Mouse (Mus musculus): Measurements from ENCODE around the gene Zxdb. TPM values are rescaled to one million over a fixed set of nuclear protein-coding genes. Genes with fewer than 3 reads are reported as not detected.
"Not testable (repeated sequence)": the region's sequence is repeated elsewhere in the genome, so short reads cannot be mapped to it uniquely, and the experiment has no call there.

Zxdb gene
- polyA plus RNA-seq (2015; fragmentation: Nextera tagmentation; extraction: Ambion mirVana), result 1.4 and 1.7 TPM in 2 replicates

DNA sequence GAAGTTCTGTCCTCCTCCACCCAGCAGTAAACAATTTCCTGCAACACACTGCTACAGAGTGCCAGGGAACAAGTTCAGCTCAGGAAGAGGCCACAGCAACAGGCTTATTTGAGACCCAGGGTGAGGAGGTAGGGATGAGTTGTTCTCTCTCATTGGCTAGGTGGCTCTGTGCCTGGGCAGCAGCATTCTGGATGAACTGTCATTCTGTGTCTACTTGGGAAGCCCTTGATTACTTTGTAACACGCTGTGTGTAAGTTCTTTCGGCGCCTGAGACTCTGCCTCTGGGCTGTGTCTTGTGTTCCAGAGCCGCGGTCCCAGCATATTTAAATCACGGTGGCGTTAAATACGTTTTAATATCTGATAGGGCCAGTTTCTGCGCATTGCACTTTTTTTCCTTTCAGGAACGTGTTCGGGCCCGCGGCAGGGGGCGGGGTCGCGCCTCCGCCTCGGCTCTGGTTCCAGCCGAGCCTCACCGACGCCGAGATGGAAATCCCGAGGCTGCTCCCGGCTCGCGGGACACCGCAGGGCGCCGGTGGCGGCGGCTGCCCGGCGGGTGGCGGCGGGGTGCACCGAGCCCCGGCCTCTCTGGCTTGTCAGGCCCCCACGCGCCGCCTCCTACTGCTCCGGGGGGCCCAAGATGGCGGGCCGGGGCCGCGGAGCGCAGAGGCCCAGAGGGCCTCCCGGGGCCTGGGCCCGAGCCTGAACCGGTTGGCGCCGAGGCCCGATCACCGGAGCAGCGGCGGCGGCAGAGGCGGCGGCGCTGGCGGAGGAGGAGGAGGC, at the start of gene Zxdb:
Gene Zxdb, plus strand, starts transcription at position 378 of the 780 bp plus-strand sequence.
- not testable (repeated sequence) for H3K9ac ChIP-seq (ENCODE audit: low read depth, low read length); H3K4me2 ChIP-seq (replicated peaks; ENCODE audit: low read depth); H3K27ac ChIP-seq (ENCODE audit: low read depth, low read length); H3K36me3 ChIP-seq (ENCODE audit: control insufficient read depth, insufficient read depth); H3K4me1 ChIP-seq (replicated peaks; ENCODE audit: control insufficient read depth, insufficient read depth, low read length); H3K9me3 ChIP-seq (ENCODE audit: control insufficient read depth); H3K4me3 ChIP-seq (ENCODE audit: low read depth, low read length); H3K27me3 ChIP-seq (replicated peaks; ENCODE audit: control insufficient read depth, insufficient read depth, low read length)
- peak; percentile 58 for ATAC-seq
- no CpG with 5 or more reads among the region's 60 CpGs for WGBS

GRCm38 (mm10) chrX:94674977-94675376, 49.4 kb upstream of the Zxdb start:
- ATAC-seq, result no peak
- H3K4me1 ChIP-seq (replicated peaks; ENCODE audit: control insufficient read depth, insufficient read depth, low read length), result no peaks in the 10 kb centered on the region
- H3K27ac ChIP-seq (ENCODE audit: low read depth, low read length), result no peak overlapping the region
- H3K36me3 ChIP-seq (ENCODE audit: control insufficient read depth, insufficient read depth), result no peaks in the 10 kb centered on the region
- H3K4me3 ChIP-seq (ENCODE audit: low read depth, low read length), result no peak overlapping the region
- no peaks in the 10 kb centered on the region for H3K27me3 ChIP-seq (replicated peaks; ENCODE audit: control insufficient read depth, insufficient read depth, low read length)
- WGBS, result 33% methylated on average over 4 of the region's 4 CpGs
- H3K9me3 ChIP-seq (ENCODE audit: control insufficient read depth), result no peaks in the 10 kb centered on the region
- peak; percentile 70 for TF ChIP-seq CTCF (IDR thresholded peaks at IDR 0.05; ENCODE audit: low read depth)
- H3K9ac ChIP-seq (ENCODE audit: low read depth, low read length), result no peak overlapping the region
- no peak overlapping the region for H3K4me2 ChIP-seq (replicated peaks; ENCODE audit: low read depth)

GRCm38 (mm10) chrX:94681581-94681980, 42.8 kb upstream of the Zxdb start:
- H3K9me3 ChIP-seq (ENCODE audit: control insufficient read depth); H3K4me2 ChIP-seq (replicated peaks; ENCODE audit: low read depth); H3K4me3 ChIP-seq (ENCODE audit: low read depth, low read length); H3K27ac ChIP-seq (ENCODE audit: low read depth, low read length); H3K27me3 ChIP-seq (replicated peaks; ENCODE audit: control insufficient read depth, insufficient read depth, low read length); H3K4me1 ChIP-seq (replicated peaks; ENCODE audit: control insufficient read depth, insufficient read depth, low read length); H3K9ac ChIP-seq (ENCODE audit: low read depth, low read length); H3K36me3 ChIP-seq (ENCODE audit: control insufficient read depth, insufficient read depth); ATAC-seq: not testable (repeated sequence)
- no CpG with 5 or more reads among the region's 2 CpGs for WGBS

GRCm38 (mm10) chrX:94689593-94689992, 34.8 kb upstream of the Zxdb start:
- peak; percentile 30; the same call in 1 of the 2 replicates for TF ChIP-seq CTCF (IDR thresholded peaks at IDR 0.05; ENCODE audit: low read depth)
- 82% methylated on average over 5 of the region's 5 CpGs for WGBS
- ATAC-seq, result peak; percentile 33; the same call in 1 of the 2 replicates
- H3K4me2 ChIP-seq (replicated peaks; ENCODE audit: low read depth); H3K36me3 ChIP-seq (ENCODE audit: control insufficient read depth, insufficient read depth); H3K9me3 ChIP-seq (ENCODE audit: control insufficient read depth); H3K4me1 ChIP-seq (replicated peaks; ENCODE audit: control insufficient read depth, insufficient read depth, low read length); H3K27ac ChIP-seq (ENCODE audit: low read depth, low read length); H3K27me3 ChIP-seq (replicated peaks; ENCODE audit: control insufficient read depth, insufficient read depth, low read length); H3K9ac ChIP-seq (ENCODE audit: low read depth, low read length); H3K4me3 ChIP-seq (ENCODE audit: low read depth, low read length): not testable (repeated sequence)

DNA sequence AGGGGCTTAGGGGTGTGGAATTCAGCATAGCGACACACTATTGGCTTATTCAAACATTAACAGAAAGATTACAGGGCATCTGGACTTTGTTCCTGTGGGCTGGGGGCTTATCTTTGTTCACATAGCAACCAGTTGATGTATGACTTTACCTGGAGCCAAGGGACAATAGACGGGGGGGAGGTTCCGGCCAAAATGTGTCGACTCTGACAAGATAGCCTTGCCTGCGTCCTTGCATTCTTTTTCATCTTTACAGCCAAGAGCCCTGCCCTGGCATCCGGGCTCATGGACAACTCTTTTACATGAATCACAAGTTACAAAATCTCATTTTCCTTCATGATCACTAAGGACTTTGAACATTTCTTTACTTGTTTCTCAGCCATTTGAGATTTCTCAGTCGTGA, 17.7 kb upstream of the Zxdb start:
- not testable (repeated sequence) for H3K27ac ChIP-seq (ENCODE audit: low read depth, low read length); H3K9me3 ChIP-seq (ENCODE audit: control insufficient read depth)
- WGBS, result 79% methylated on average over 6 of the region's 7 CpGs

DNA sequence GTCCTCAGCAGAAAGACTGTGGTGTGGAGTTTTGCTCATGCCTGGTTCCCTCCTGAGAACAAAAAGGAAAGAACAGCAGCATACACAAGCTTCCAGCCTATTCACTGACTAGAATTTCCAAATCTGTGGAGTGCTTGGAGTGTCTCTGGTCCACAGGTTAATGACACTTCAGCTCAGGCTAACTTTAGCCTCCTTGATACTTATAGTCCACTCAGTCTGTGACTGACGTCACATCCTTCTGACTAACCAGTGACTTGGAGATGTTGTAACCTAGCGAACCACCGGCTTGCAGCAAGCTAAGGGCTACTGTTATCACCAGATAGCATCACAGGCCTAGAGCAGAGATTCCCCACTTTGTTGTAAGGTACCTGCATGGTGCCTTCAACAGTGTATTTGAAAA, 14.6 kb upstream of the Zxdb start:
- not testable (repeated sequence) for H3K4me3 ChIP-seq (ENCODE audit: low read depth, low read length); H3K9me3 ChIP-seq (ENCODE audit: control insufficient read depth); H3K9ac ChIP-seq (ENCODE audit: low read depth, low read length); H3K36me3 ChIP-seq (ENCODE audit: control insufficient read depth, insufficient read depth); H3K27ac ChIP-seq (ENCODE audit: low read depth, low read length); H3K27me3 ChIP-seq (replicated peaks; ENCODE audit: control insufficient read depth, insufficient read depth, low read length); ATAC-seq; H3K4me2 ChIP-seq (replicated peaks; ENCODE audit: low read depth); H3K4me1 ChIP-seq (replicated peaks; ENCODE audit: control insufficient read depth, insufficient read depth, low read length)
- WGBS, result no CpG with 5 or more reads among the region's 3 CpGs

More for the DNA sequence above, 17.7 kb upstream of the Zxdb start:
- ATAC-seq; H3K27me3 ChIP-seq (replicated peaks; ENCODE audit: control insufficient read depth, insufficient read depth, low read length); H3K4me3 ChIP-seq (ENCODE audit: low read depth, low read length); H3K9ac ChIP-seq (ENCODE audit: low read depth, low read length); H3K36me3 ChIP-seq (ENCODE audit: control insufficient read depth, insufficient read depth); H3K4me2 ChIP-seq (replicated peaks; ENCODE audit: low read depth); H3K4me1 ChIP-seq (replicated peaks; ENCODE audit: control insufficient read depth, insufficient read depth, low read length): not testable (repeated sequence)

- WGBS, result 11% methylated on average over 16 of the region's 102 CpGs
- H3K27me3 ChIP-seq (replicated peaks; ENCODE audit: control insufficient read depth, insufficient read depth, low read length); H3K36me3 ChIP-seq (ENCODE audit: control insufficient read depth, insufficient read depth); H3K27ac ChIP-seq (ENCODE audit: low read depth, low read length); H3K9ac ChIP-seq (ENCODE audit: low read depth, low read length); H3K9me3 ChIP-seq (ENCODE audit: control insufficient read depth); H3K4me3 ChIP-seq (ENCODE audit: low read depth, low read length); H3K4me2 ChIP-seq (replicated peaks; ENCODE audit: low read depth); H3K4me1 ChIP-seq (replicated peaks; ENCODE audit: control insufficient read depth, insufficient read depth, low read length): not testable (repeated sequence)
- ATAC-seq, result peak; percentile 56
Observed at GRCm38 (mm10) chrX:94724972-94725569, 702 bp downstream of the Zxdb start.

GRCm38 (mm10) chrX:94725627-94726083, 1.3 kb downstream of the Zxdb start:
- not testable (repeated sequence) for H3K9me3 ChIP-seq (ENCODE audit: control insufficient read depth); H3K4me1 ChIP-seq (replicated peaks; ENCODE audit: control insufficient read depth, insufficient read depth, low read length); H3K27ac ChIP-seq (ENCODE audit: low read depth, low read length); H3K4me3 ChIP-seq (ENCODE audit: low read depth, low read length); H3K27me3 ChIP-seq (replicated peaks; ENCODE audit: control insufficient read depth, insufficient read depth, low read length); H3K9ac ChIP-seq (ENCODE audit: low read depth, low read length); H3K36me3 ChIP-seq (ENCODE audit: control insufficient read depth, insufficient read depth); H3K4me2 ChIP-seq (replicated peaks; ENCODE audit: low read depth)
- ATAC-seq, result peak; percentile 67
- no CpG with 5 or more reads among the region's 41 CpGs for WGBS

Measured in intestine, postnatal 0 days (tissue).